Mouse (Mus musculus): ENCODE results near the gene Gpr25.

Gpr25 gene

GRCm38 (mm10) chr1:136232986-136233790 is 27.5 kb downstream of the Gpr25 start:
- DNase-seq: peak in 1 of 2 experiments; percentile 34

DNA sequence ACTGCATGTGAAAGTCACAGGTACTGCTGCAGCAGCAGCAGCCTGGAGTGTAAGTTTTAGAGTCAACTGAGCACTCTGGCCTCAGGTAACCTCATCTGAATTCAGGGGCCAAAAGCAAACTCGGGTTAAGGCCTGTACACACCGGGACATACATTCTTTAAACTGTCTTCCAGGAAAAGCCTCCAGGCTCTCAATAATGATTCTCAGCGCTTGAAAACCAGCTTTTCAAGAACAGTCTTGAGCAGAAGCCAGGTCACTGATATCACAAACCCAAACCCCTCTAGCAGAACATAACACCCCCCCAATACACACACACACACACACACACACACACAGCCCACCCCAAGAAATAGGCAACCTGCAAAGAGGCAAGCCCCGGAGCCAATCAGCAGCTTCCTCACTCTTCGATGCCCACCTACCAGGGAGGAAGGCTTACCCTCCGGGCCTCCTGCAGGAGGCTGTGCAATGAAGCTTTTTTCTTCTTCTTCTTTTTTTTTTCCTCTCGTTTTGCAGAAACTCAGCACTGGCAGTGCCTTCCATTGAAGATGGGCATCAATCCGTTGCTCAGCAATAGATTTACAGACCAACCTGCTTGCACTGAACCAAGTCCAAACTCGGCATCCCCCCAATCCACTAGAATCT is 28.3 kb downstream of the Gpr25 start:
- no peak for DNase-seq

DNA sequence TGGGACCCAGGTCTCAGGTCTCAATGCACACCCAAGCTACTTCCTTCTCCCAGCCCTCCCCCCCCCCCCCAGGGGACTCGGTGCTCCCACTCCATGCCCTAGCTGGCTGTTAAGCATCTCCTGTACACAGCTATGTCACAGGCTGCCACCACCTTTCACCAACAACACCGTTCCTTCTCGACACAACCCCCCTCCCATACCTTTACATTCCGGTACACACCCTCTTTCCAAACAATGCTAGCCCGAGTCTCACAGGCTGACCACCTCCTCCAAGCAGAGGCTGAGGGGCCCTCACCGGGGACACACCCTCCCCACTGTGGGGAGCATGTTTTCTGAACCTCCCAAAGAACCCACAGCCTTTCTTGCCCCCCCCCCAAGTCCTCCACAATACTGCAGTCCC is 29.1 kb downstream of the Gpr25 start:
- no peak for DNase-seq

GRCm38 (mm10) chr1:136230201-136230600 is 30.5 kb downstream of the Gpr25 start:
- peak; percentile 82 to 83 for DNase-seq

DNA sequence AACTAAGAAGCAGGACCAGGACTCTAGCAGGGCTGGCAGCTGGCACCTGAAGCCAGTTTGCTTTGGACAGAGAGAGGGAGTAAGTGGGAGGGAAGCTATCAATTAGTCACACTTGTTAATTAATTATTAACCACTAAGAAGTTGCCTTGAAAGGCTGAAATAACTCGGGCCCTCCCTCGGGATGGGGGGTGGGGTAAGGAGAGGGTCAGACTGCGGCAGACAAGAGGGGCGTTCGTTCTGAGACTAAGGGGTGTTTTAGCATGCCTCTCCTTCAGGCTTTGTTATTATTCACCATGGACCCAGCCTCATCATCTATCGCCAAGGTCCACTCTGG is 31.7 kb downstream of the Gpr25 start:
- peak; percentile 79 to 81 for DNase-seq

DNA sequence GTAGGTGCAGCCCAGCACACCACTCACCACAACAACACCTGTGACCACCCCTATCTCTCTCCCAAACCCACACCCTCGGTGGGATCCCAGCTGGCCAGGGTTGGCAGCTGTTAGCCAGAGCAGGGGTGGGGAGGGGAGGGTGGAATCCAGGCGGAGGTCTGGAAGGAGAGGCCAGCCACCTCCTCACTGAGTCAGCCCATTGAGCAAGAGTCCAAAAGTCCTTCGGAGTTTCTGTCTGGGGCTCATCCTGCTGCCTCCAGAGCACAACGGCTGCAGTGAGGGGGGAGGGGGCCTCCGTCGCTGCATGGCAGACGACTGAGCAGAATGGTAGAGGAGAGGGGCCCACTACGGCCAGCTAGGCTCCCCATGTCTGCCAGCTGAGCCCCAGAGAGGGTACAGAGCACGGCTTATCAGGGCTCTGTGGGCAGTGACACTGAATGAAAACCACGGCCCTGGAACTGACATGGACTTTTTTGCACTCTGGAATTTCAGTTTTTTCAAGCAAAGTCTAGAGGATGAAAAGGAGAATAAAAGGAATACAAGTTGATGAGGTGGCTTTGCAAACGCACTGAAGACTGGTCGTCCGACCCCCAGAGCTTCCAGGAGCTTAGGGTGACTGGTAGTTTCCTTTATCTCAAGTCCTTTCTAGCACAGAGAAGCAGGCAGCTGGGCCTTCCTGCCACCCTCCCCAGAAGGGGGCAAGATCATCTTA is 32.2 kb downstream of the Gpr25 start:
- peak; percentile 88 to 91 for DNase-seq

- peak; percentile 94 to 97 for DNase-seq
These were observed 32.8 kb downstream of the Gpr25 start for GRCm38 (mm10) chr1:136227870-136228269.

- DNase-seq: no peak
These were observed 34.0 kb downstream of the Gpr25 start for GRCm38 (mm10) chr1:136226626-136227025.

DNA sequence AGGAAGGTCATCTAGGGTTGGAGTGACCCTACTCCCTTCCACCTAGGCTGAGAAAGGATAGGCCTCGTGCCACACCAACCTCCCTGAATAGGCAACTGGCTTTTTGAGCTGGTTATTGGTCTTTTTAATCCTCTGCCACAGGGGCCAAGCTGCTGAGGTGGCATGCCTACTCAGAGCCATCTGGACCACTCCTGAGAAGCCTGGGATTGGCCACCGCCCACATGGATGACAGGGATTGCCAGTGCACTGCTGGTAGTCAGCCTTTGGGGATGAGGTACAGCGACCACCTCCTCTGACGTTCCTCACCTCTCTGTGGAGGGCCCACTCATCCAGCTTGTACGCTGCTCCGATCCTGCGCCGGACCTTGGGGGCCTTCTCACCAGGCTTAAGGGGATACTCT is 34.8 kb downstream of the Gpr25 start:
- DNase-seq: no peak

DNA sequence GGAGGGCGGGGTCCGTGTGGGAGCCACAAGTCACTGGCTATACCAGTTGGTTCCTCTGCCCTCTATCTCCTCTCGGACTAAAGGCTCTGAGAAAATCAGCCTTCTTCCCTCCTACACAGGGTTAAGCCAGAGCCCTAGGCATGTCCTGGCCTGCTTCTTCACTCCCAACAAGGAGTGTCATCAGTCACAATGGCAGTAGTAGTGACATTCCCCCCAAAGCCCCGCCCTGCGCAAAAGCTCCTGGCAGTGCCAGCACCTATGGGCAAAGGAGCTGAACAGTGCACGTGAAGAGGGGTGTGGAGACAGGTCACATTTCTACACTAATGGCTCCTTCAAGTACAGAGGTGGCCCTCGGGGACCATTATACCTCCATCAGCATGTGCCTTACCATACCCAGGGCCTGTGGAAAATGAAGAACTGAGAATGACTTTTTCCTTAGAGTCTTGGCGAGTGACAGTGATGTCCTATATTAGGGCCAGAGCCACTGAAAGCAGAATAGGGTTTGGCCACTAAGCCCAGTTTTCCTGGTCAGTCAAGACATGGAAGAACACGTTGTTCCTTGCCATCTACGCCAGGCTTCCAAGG is 36.8 kb downstream of the Gpr25 start:
- DNase-seq: no peak

- peak in 1 of 2 experiments; percentile 31 for DNase-seq
These were observed 38.3 kb downstream of the Gpr25 start for GRCm38 (mm10) chr1:136222386-136222785.

- DNase-seq: no peak
These were observed 40.4 kb downstream of the Gpr25 start for GRCm38 (mm10) chr1:136220037-136220871.

- no peak for DNase-seq
These were observed 46.4 kb downstream of the Gpr25 start for GRCm38 (mm10) chr1:136214304-136214703.

DNA sequence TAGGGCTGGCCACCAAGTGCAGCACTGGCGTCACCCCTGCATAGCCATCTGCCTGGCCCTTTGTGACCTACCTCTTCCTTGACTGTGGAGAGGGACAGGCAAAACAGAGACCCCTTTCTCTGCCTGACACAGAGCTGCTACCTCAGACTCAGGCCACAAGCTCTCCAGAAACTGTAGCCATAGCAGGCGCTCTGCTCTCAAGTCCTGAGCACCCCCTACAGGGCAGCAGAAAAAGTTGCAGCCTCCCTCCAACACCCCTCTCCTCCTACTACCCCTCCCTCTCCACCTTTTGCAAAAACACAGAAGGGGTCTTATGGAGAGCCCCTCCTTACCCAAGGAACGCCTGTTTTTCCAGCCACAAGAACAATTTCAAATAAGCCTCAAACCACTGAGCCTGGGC is 47.9 kb downstream of the Gpr25 start, which contains the start of gene Mroh3:
Mroh3 (minus strand) TSS at position 26 of the 400 bp plus-strand sequence.
- DNase-seq: peak in 1 of 2 experiments; percentile 33

All from kidney, postnatal 36 days (tissue).